Mouse (Mus musculus) left cerebral cortex, adult 18-20 months (tissue): Measurements from ENCODE around the gene Tsks. TPM values are rescaled to one million over a fixed set of nuclear protein-coding genes. Genes with fewer than 3 reads are reported as not detected.
A peak's percentile ranks its signal among the peaks of the same experiment; 100 is the strongest.

Experiments used
- DNase-seq, 2 experiments: peaks; one replicate each; pipeline ENCODE4 v3.0.0; 2021 to 2022; ENCODE audit warnings: low spot score in 2 of 2, mixed read lengths in 1 of 2
- total RNA-seq, 2 experiments: library from RNA; stranded (reverse); gene quantifications; 2 replicates each; pipeline ENCODE4 v1.2.3; 2021

Tsks gene
- total RNA-seq, 2 experiments from 2014 or later = 1.7 to 3.0 TPM

- DNase-seq = peak; percentile 87 to 88
These were observed 31.5 kb downstream of the Tsks start, which contains the start of gene Cpt1c for GRCm38 (mm10) chr7:44974383-44975116. TSS of gene Cpt1c (minus strand) at chr7:44974851.

- no peak for DNase-seq
These were observed 32.1 kb downstream of the Tsks start for GRCm38 (mm10) chr7:44975117-44975419.

- no peak for DNase-seq
These were observed 35.3 kb downstream of the Tsks start for GRCm38 (mm10) chr7:44978300-44978699.

DNA sequence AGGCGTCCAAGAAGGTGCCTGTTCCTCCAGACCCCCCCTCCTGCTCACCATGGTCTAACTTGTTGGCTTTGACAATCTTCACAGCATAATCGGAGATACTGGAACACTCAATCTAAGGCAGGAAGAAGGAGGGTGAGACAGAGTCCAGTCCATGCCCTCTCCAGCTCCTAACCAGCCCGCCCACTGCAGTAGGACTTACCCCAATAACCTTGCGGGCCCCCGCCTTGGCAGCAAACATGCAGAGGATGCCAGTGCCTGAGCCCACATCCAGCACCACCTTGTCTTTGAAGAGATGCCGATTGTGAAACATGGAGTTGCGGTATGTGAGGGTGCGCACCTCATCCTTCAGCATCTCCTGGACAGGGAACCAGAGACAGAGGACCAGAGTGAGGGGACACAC is 38.5 kb downstream of the Tsks start:
- no peak for DNase-seq

- DNase-seq = peak; percentile 78 to 90
These were observed 40.1 kb downstream of the Tsks start for GRCm38 (mm10) chr7:44983085-44983484.

DNA sequence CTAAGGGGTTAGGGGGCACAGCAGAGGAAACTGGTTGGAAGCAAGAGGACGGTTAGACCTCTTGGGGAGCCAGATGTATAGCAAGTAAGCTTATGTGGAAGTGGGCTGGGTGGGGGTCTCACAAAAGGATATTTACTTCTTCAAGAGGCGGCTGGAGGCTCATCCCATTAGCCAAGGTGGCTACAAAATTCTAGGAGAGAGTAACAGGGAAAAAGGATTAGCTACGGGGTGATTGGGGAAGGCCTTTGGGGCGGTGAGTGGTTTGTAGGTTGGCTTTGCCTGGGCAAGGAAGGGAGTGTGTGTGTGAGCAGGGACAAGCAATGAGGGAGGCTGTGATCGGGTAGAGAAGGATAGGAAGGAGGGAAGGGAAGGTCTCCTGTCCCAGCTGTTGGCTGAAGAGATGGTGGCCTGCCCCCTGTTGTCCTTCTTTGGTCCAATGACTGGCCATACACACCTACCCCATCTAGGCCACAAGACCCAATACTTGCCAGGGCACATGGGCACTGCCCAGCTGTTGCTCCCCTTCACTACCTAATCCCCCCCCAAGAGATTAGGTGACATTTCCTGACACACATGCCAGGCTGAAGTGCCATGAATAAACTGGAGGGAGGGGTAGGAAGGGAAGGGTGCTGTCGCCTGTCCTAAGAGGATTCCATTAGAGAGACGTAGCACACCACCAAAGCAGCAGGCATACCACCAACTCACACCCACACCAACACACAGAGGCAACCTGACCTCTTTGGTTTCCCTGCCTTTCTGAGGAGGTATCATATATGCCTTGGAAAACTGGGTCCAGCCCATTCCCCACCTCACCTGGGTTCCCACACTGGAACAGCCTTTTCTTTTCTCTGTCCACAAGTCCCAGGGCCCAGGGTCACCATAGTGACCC is 41.2 kb downstream of the Tsks start:
- no peak for DNase-seq

DNA sequence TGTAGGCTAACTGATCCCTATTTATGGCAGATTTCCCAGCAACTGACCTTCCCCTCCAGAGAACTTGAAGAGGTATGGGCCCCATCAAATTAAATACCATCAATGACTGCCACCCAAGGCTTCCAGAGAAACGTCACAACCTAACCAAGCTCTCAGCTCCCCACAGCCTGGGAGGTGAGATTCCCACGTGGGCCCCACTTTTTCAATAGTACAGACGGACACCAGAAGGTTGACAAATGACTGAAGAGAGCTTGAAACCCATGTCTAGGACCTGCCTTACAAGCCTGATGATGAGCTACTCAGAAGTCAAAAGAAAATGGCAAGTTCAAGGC is 41.8 kb downstream of the Tsks start:
- DNase-seq = no peak

- peak; percentile 46 to 47 for DNase-seq
These were observed 42.7 kb downstream of the Tsks start for GRCm38 (mm10) chr7:44985595-44986191.

GRCm38 (mm10) chr7:44986192-44986878 is 43.3 kb downstream of the Tsks start, which contains the start of gene Prmt1:
TSS of gene Prmt1 (minus strand) at chr7:44986568.
- DNase-seq = peak; percentile 94 to 98

- no peak for DNase-seq
These were observed 44.1 kb downstream of the Tsks start for GRCm38 (mm10) chr7:44986879-44987718.

- no peak for DNase-seq
These were observed 53.7 kb downstream of the Tsks start for GRCm38 (mm10) chr7:44996672-44997071.

- DNase-seq = peak; percentile 95 to 97
These were observed 54.4 kb downstream of the Tsks start, which contains the start of gene Irf3 for GRCm38 (mm10) chr7:44997231-44997939. TSS of gene Irf3 (plus strand) at chr7:44997648.

- DNase-seq = no peak
These were observed 55.0 kb downstream of the Tsks start for GRCm38 (mm10) chr7:44997940-44998428.

- DNase-seq = peak in 1 of 2 experiments; percentile 25
These were observed 55.5 kb downstream of the Tsks start, which contains the start of gene Bcl2l12 for GRCm38 (mm10) chr7:44998501-44998955. TSS of gene Bcl2l12 (minus strand) at chr7:44998712.

- no peak for DNase-seq
These were observed 56.7 kb downstream of the Tsks start for GRCm38 (mm10) chr7:44999753-45000152.

GRCm38 (mm10) chr7:45000539-45001114 is 57.6 kb downstream of the Tsks start:
- DNase-seq = no peak

GRCm38 (mm10) chr7:45002440-45002839 is 59.4 kb downstream of the Tsks start:
- DNase-seq = peak in 1 of 2 experiments; percentile 32

DNA sequence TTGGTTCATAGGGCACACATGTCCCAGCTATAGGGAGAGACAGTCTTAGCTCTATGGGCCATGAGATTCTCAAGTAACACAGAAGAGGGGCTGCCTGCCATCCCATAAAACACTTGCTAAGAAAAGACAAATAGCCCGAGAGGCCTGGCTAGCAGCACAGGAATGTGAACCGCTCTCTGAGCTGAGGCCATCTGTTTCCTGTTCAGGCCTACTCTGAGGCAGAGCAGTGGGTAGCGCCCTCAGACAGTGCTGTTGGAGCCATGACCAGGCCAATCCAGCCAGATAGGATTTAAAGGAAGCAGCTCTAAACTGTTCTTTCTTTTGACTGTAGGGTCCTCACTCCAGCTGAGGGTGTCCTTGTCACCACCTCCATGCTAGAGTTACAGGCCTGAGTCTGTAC is 61.5 kb downstream of the Tsks start:
- no peak for DNase-seq
